Mouse (Mus musculus) thymus, postnatal 36 days (tissue): ENCODE measurements around the gene Pex16.

Experiments used
- DNase-seq, 2 experiments: peaks; one replicate each; pipeline ENCODE4 v3.0.0; 2022; ENCODE audit warnings: mixed read lengths in 2 of 2

Gene Pex16

GRCm38 (mm10) chr2:92370821-92371805 lies 3.4 kb upstream of the Pex16 start:
- DNase-seq, result peak; percentile 38 to 57

- DNase-seq, result no peak
Observed at GRCm38 (mm10) chr2:92371971-92372690, 2.3 kb upstream of the Pex16 start.

GRCm38 (mm10) chr2:92372767-92373436 lies 1.6 kb upstream of the Pex16 start:
- DNase-seq, result no peak

GRCm38 (mm10) chr2:92373437-92373813 lies 1.1 kb upstream of the Pex16 start:
- DNase-seq, result peak in 1 of 2 experiments; percentile 44

- DNase-seq, result peak; percentile 93 to 97
Observed at GRCm38 (mm10) chr2:92375099-92375623, 685 bp downstream of the Pex16 start.

- DNase-seq, result no peak
Observed at GRCm38 (mm10) chr2:92375788-92376187, 1.3 kb downstream of the Pex16 start.

GRCm38 (mm10) chr2:92376300-92376699 lies 1.8 kb downstream of the Pex16 start:
- no peak for DNase-seq

- no peak for DNase-seq
Observed at GRCm38 (mm10) chr2:92377320-92377719, 2.8 kb downstream of the Pex16 start.

GRCm38 (mm10) chr2:92379783-92380494 lies 5.5 kb downstream of the Pex16 start:
- DNase-seq, result no peak

GRCm38 (mm10) chr2:92380495-92381050 lies 6.1 kb downstream of the Pex16 start:
- DNase-seq, result no peak

GRCm38 (mm10) chr2:92381161-92381560 lies 6.7 kb downstream of the Pex16 start:
- no peak for DNase-seq

GRCm38 (mm10) chr2:92381901-92382588 lies 7.6 kb downstream of the Pex16 start, which contains the start of gene 1700029I15Rik:
Gene 1700029I15Rik, plus strand, starts transcription at chr2:92382538.
- DNase-seq, result no peak

- no peak for DNase-seq
Observed at GRCm38 (mm10) chr2:92382759-92383158, 8.3 kb downstream of the Pex16 start.

GRCm38 (mm10) chr2:92384101-92384500 lies 9.6 kb downstream of the Pex16 start:
- DNase-seq, result peak; percentile 26 to 58

- no peak for DNase-seq
Observed at GRCm38 (mm10) chr2:92385113-92386051, 10.9 kb downstream of the Pex16 start.

- no peak for DNase-seq
Observed at GRCm38 (mm10) chr2:92386821-92387570, 12.5 kb downstream of the Pex16 start.

- no peak for DNase-seq
Observed at GRCm38 (mm10) chr2:92387646-92388045, 13.2 kb downstream of the Pex16 start.

GRCm38 (mm10) chr2:92388081-92388517 lies 13.6 kb downstream of the Pex16 start:
- no peak for DNase-seq
